In genomic region chr1:23384326-23384725, GRCm38 (mm10) we compare ENCODE assay signal across 21 mouse cellular contexts.
"Had no signal": no experiment of that assay in that cellular context is flagged by ENCODE, and none has a peak within 500 bp of the region (broad histone marks: within the 10 kb centered on the region; RNA-seq: fewer than 3 reads in every experiment).

No protein-coding gene starts in this region.

- DNase-seq: gastrocnemius, postnatal 10 days; gastrocnemius, postnatal 25 days; heart, adult 2 months; heart, postnatal 14 days; heart, postnatal 4 days; kidney, adult 18-20 months; kidney, adult 8-10 months; kidney, postnatal 10 days; kidney, postnatal 25 days; kidney, postnatal 4 days; liver; liver, embryonic 13.5 days; liver, postnatal 0 days had no signal

- ATAC-seq: intestine, postnatal 0 days; liver, postnatal 0 days had no signal

- H3K27me3 ChIP-seq: heart, embryonic 13.5 days; heart, embryonic 15.5 days; intestine, embryonic 15.5 days; limb, embryonic 12.5 days; liver, embryonic 13.5 days; liver, embryonic 15.5 days had no signal

- H3K4me3 ChIP-seq: heart, adult 2 months; heart, embryonic 13.5 days; hindbrain, embryonic 10.5 days; intestine, embryonic 15.5 days; left cerebral cortex, adult 2 months; liver, embryonic 15.5 days had no signal
